Mouse (Mus musculus): ENCODE data around the gene Mxra7. TPM values are rescaled to one million over a fixed set of nuclear protein-coding genes. Genes with fewer than 3 reads are reported as not detected.

Gene Mxra7
- polyA plus RNA-seq (2015; fragmentation: Nextera tagmentation; extraction: Ambion mirVana), result 59.4 and 62.0 TPM in 2 replicates

DNA sequence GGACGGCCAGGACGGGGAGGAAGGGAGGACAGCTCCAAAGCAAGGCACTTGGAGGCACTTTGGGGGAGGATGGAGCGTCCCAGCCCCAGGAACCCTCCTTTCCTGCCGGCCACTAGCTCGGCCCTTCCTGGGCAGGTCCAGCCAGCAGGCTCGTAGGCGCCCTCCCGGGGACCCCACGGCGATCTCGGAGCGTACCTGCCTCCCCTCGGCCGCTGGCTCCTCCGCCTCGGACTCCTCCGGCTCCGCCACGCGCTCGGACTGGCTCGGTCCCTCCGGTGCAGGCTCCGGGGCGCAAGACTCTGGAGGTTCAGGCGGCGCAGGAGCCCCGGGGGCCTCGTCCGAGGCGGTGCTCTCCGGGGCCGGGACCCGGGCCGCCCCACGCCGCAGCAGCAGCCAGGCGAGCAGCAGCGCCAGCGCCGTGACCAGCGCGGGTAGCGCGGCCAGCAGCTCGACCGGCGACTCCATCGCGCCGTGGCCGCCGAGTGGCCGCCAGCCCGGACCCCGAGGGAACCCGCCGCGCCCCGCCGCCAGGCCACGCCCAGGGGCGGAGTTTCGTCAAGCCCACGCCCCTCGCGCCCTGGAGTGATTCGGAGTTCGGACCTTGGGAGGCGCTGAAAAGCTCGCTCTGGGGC is at the start of gene Mxra7:
Mxra7 (minus strand) TSS at position 513 of the 632 bp plus-strand sequence.
- Histone ChIP-seq H3K9me3 (no peaks in the 10 kb centered on the region), H3K4me3 (peak within 1 kb of the TSS; percentile 77), H3K4me1 (replicated peaks) (peaks cover 47% of the 10 kb centered on the region), H3K27ac (replicated peaks) (peak within 1 kb of the TSS; percentile 91), H3K9ac (peak within 1 kb of the TSS; percentile 96), H3K36me3 (peaks cover 7% of the 10 kb centered on the region), H3K27me3 (no peaks in the 10 kb centered on the region), H3K4me2 (peak within 1 kb of the TSS; percentile 81)
- WGBS, result under 1% methylated on average over 58 of the region's 71 CpGs
- ATAC-seq (ENCODE audit: low read depth), result peak; percentile 48; the same call in 1 of the 2 replicates

GRCm38 (mm10) chr11:116873987-116874386 is 46.1 kb upstream of the Mxra7 start:
- peaks cover 54% of the 10 kb centered on the region for H3K36me3 ChIP-seq
- WGBS, result 90% methylated on average over 20 of the region's 20 CpGs
- no peaks in the 10 kb centered on the region for H3K9me3 ChIP-seq
- no peaks in the 10 kb centered on the region for H3K4me1 ChIP-seq (replicated peaks)
- H3K9ac ChIP-seq, result no peak overlapping the region
- ATAC-seq (ENCODE audit: low read depth), result no peak
- no peak overlapping the region for H3K4me2 ChIP-seq
- H3K4me3 ChIP-seq, result no peak overlapping the region
- no peaks in the 10 kb centered on the region for H3K27me3 ChIP-seq
- H3K27ac ChIP-seq (replicated peaks), result no peak overlapping the region

- H3K4me3 ChIP-seq, result no peak overlapping the region
- 91% methylated on average over 9 of the region's 9 CpGs for WGBS
- no peak overlapping the region for H3K4me2 ChIP-seq
- no peaks in the 10 kb centered on the region for H3K4me1 ChIP-seq (replicated peaks)
- H3K27me3 ChIP-seq, result no peaks in the 10 kb centered on the region
- H3K9ac ChIP-seq, result no peak overlapping the region
- no peaks in the 10 kb centered on the region for H3K9me3 ChIP-seq
- no peak overlapping the region for H3K27ac ChIP-seq (replicated peaks)
- ATAC-seq (ENCODE audit: low read depth), result no peak
- H3K36me3 ChIP-seq, result peaks cover 78% of the 10 kb centered on the region
Measured at GRCm38 (mm10) chr11:116871538-116871937, 43.7 kb upstream of the Mxra7 start.

- no peak for ATAC-seq (ENCODE audit: low read depth)
- Histone ChIP-seq H3K9ac (no peak overlapping the region), H3K4me1 (replicated peaks) (no peaks in the 10 kb centered on the region), H3K9me3 (no peaks in the 10 kb centered on the region), H3K4me2 (no peak overlapping the region), H3K36me3 (peaks cover 85% of the 10 kb centered on the region), H3K4me3 (no peak overlapping the region), H3K27me3 (no peaks in the 10 kb centered on the region), H3K27ac (replicated peaks) (no peak overlapping the region)
- 84% methylated on average over 4 of the region's 4 CpGs for WGBS
Measured at GRCm38 (mm10) chr11:116869641-116870040, 41.8 kb upstream of the Mxra7 start.

- WGBS, result 90% methylated on average over 8 of the region's 8 CpGs
- Histone ChIP-seq H3K27me3 (no peaks in the 10 kb centered on the region), H3K4me2 (no peak overlapping the region), H3K36me3 (peaks cover 85% of the 10 kb centered on the region), H3K27ac (replicated peaks) (no peak overlapping the region), H3K4me3 (no peak overlapping the region), H3K4me1 (replicated peaks) (no peaks in the 10 kb centered on the region), H3K9me3 (no peaks in the 10 kb centered on the region), H3K9ac (no peak overlapping the region; the same call in 1 of the 2 replicates)
- no peak for ATAC-seq (ENCODE audit: low read depth)
Measured at GRCm38 (mm10) chr11:116869223-116869622, 41.4 kb upstream of the Mxra7 start.

DNA sequence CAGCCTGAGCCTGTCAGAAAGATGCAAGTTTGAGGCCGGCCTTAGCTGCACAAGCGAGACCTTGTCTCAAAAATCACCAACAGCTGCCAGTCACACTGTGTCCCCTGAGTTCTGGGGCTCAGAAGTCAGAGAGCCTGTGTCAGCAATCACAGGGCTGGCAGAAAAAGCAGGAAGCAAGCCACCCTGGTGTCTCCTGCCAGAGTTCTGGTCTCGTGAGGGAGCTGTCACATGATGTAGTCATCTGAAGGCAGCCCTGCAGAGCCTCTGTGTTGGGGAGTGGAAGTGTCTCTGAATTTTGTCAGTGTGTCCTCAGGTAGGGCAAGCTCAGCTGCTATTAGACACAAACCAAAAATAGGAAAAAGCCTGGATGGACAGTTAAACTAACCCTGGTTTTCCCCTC is 40.3 kb upstream of the Mxra7 start:
- no peak overlapping the region for H3K4me3 ChIP-seq
- no peak overlapping the region for H3K9ac ChIP-seq
- no peaks in the 10 kb centered on the region for H3K4me1 ChIP-seq (replicated peaks)
- 83% methylated on average over 3 of the region's 3 CpGs for WGBS
- H3K9me3 ChIP-seq, result no peaks in the 10 kb centered on the region
- peaks cover 85% of the 10 kb centered on the region for H3K36me3 ChIP-seq
- no peaks in the 10 kb centered on the region for H3K27me3 ChIP-seq
- H3K4me2 ChIP-seq, result no peak overlapping the region
- no peak for ATAC-seq (ENCODE audit: low read depth)
- H3K27ac ChIP-seq (replicated peaks), result no peak overlapping the region

DNA sequence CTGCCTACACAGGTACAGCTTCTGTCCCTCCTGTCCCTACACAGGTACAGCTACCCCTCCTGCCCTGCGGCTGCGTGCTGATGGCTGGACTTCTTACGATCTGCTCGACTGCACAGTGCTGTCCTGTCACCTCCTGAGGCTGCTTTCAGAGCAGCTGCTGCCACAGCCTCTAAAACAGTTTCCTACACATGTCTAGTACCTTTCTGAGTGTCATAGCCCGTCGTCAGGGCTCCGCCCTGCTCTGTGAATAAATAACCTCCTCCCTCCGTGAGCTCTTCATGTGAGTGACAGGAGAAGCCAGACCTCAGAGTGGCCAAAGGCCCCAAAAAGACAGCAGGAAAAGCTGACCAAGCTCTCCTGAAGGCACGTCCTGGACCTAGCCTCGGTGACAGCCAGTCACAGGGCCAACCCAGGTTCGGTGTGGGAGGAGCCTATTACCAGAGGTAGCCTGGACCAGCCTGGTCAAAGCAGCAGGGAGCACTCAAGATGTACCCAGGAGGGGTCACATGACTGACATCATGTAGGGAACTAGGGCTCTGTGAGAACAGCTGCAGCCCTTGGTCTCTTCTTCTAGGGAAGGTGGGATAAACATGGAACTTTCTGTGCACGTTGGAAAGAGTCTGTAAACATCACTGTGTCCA is 38.2 kb upstream of the Mxra7 start:
- H3K4me3 ChIP-seq, result no peak overlapping the region
- WGBS, result 77% methylated on average over 12 of the region's 12 CpGs
- H3K36me3 ChIP-seq, result peaks cover 90% of the 10 kb centered on the region
- H3K4me2 ChIP-seq, result no peak overlapping the region
- no peaks in the 10 kb centered on the region for H3K27me3 ChIP-seq
- H3K4me1 ChIP-seq (replicated peaks), result 0 out of 2 replicates have a peak, but pooled peaks cover 3% of the 10 kb centered on the region
- no peaks in the 10 kb centered on the region for H3K9me3 ChIP-seq
- no peak overlapping the region for H3K27ac ChIP-seq (replicated peaks)
- no peak for ATAC-seq (ENCODE audit: low read depth)
- no peak overlapping the region for H3K9ac ChIP-seq

DNA sequence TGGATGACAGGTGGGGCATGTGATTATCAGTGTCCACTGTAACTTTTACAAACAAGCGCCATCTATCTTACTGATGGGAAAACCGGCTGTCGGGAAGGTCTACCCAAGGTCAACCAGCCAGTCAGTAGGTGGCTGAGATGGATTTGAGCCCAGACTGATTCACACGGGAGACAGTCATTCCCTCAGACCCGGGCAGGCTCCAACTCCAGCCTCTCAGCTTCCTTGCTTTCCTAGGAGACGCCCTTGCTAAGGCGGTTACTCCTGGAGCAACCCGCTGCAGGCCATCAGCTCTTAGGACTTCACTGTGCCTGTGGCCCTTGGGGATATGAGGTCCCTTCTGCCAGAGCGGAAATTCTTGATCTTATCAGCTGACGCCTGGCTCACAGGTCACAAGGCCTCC is 36.6 kb upstream of the Mxra7 start:
- Histone ChIP-seq H3K4me1 (replicated peaks) (0 out of 2 replicates have a peak, but pooled peaks cover 3% of the 10 kb centered on the region), H3K4me2 (no peak overlapping the region), H3K9me3 (no peaks in the 10 kb centered on the region), H3K27ac (replicated peaks) (no peak overlapping the region), H3K27me3 (no peaks in the 10 kb centered on the region), H3K9ac (no peak overlapping the region), H3K36me3 (peaks cover 99% of the 10 kb centered on the region), H3K4me3 (no peak overlapping the region)
- 85% methylated on average over 10 of the region's 10 CpGs for WGBS
- no peak for ATAC-seq (ENCODE audit: low read depth)

DNA sequence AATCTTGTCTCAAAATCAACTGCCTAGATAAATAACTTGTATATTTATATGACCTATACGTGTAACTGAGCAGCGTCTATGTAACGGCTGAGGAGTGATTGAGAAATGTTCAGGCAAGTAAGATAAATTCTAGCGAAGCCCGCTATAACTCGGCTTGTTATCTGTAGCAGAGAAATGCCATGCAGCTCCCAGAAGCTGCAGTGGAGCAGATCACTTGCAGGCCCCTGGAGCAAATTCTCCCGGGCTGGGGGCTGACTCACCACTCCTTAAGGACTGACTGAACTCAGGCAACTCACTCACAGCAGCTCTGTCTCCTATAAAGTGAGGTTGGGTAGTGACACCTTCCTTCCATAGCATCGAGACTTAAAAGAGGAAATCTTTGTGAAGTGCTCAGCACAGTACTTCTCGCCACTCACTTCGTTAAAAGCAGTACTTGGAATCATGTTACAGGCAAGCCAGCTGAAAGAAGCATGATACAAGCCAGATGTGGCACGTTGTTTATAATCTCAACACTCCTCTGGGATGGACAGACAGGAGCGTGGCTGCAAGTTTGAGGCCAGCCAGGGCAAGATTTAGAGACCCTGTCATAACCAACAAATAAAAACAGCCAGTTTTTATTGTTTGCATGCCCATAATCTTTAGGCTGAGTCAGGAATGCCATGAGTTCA is 29.5 kb upstream of the Mxra7 start:
- H3K9ac ChIP-seq, result no peak overlapping the region

DNA sequence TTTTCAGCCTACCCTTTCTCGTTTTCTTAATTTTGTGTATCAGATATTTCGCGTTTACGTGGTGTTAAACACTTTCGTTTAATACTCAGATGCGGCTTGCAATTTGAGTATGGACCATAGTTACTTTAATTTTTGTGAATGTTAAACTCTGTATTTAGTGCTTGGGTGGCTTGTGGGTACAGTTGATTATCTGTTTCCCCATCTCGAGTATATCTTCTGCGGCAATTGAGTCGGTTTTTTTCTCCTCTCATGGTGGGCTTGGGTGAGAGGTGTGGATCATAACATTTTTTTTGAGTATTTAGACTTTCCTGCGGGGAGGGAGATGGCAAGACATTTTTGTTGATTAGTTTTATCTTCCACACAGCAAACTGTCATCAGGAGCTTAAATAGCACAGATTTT is 26.4 kb upstream of the Mxra7 start:
- Histone ChIP-seq H3K4me3 (peak overlapping the region; percentile 98), H3K36me3 (peaks cover 36% of the 10 kb centered on the region), H3K9ac (peak overlapping the region; percentile 82), H3K9me3 (no peaks in the 10 kb centered on the region), H3K4me2 (peak overlapping the region; percentile 76), H3K27ac (replicated peaks) (peak overlapping the region; percentile 98), H3K27me3 (no peaks in the 10 kb centered on the region), H3K4me1 (replicated peaks) (peaks cover 43% of the 10 kb centered on the region)
- 41% methylated on average over 10 of the region's 10 CpGs for WGBS
- no peak for ATAC-seq (ENCODE audit: low read depth)

More for the DNA sequence above, 29.5 kb upstream of the Mxra7 start:
- no peaks in the 10 kb centered on the region for H3K9me3 ChIP-seq
- peaks cover 25% of the 10 kb centered on the region for H3K4me1 ChIP-seq (replicated peaks)
- H3K27ac ChIP-seq (replicated peaks), result no peak overlapping the region
- H3K4me2 ChIP-seq, result no peak overlapping the region
- ATAC-seq (ENCODE audit: low read depth), result no peak
- no peak overlapping the region for H3K4me3 ChIP-seq
- H3K27me3 ChIP-seq, result no peaks in the 10 kb centered on the region
- 81% methylated on average over 12 of the region's 12 CpGs for WGBS
- H3K36me3 ChIP-seq, result peaks cover 52% of the 10 kb centered on the region

DNA sequence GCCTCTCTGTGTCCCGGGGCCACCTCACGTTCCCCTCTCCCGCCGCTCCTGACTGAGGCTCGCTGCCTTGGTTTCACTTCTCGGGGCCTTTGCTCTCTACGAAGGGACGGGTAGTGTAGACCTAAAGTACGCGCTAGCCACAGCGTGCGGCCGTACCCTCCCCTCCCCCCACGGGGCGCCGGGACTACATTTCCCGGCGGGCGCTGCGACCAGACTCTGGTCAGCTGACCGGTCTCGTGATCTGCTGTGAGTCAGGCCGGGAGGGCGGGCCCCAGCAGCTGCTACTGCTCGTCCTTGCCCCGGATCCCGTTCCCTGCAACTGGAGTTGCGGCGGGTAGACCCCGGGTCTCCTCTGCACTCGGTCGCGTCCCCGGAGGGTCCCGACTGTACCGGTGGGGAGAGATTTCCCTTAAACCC is 25.7 kb upstream of the Mxra7 start:
- Histone ChIP-seq H3K4me2 (peak overlapping the region; percentile 76), H3K4me1 (replicated peaks) (peaks cover 45% of the 10 kb centered on the region), H3K9ac (peak overlapping the region; percentile 82), H3K9me3 (no peaks in the 10 kb centered on the region), H3K4me3 (peak overlapping the region; percentile 98), H3K27me3 (no peaks in the 10 kb centered on the region), H3K27ac (replicated peaks) (peak overlapping the region; percentile 98), H3K36me3 (peaks cover 37% of the 10 kb centered on the region)
- 0% methylated on average over 36 of the region's 36 CpGs for WGBS
- ATAC-seq (ENCODE audit: low read depth), result peak; percentile 93

GRCm38 (mm10) chr11:116852891-116853511 is 25.2 kb upstream of the Mxra7 start, which contains the start of gene Srsf2:
TSS of gene Srsf2 (minus strand) at chr11:116853094.
- H3K4me2 ChIP-seq, result peak within 1 kb of the TSS; percentile 98
- peak within 1 kb of the TSS; percentile 96 for H3K9ac ChIP-seq
- ATAC-seq (ENCODE audit: low read depth), result peak; percentile 93
- peaks cover 41% of the 10 kb centered on the region for H3K36me3 ChIP-seq
- WGBS, result under 1% methylated on average over 69 of the region's 74 CpGs
- H3K27me3 ChIP-seq, result no peaks in the 10 kb centered on the region
- peak within 1 kb of the TSS; percentile 98 for H3K27ac ChIP-seq (replicated peaks)
- H3K4me3 ChIP-seq, result peak within 1 kb of the TSS; percentile 98
- peaks cover 46% of the 10 kb centered on the region for H3K4me1 ChIP-seq (replicated peaks)
- H3K9me3 ChIP-seq, result no peaks in the 10 kb centered on the region
